Mouse (Mus musculus) G1E (cell line): Measurements from ENCODE around the gene Zfp62.

ENCODE experiments used
- CTCF ChIP-seq: IDR thresholded peaks from 2 replicates; pipeline ENCODE4 v1.5.1; 2012; ENCODE audit warnings: low read depth, low read length, inconsistent platforms, mixed read lengths
- GATA1 ChIP-seq: IDR thresholded peaks from 2 replicates; pipeline ENCODE4 v1.6.1; 2012; ENCODE audit warnings: borderline replicate concordance, low read length, inconsistent platforms, mixed read lengths
- POLR2AphosphoS5 ChIP-seq: IDR thresholded peaks from 2 replicates; pipeline ENCODE4 v1.6.1; 2012; ENCODE audit warnings: low read depth, low read length, inconsistent platforms; ENCODE audit not compliant: insufficient replicate concordance
- TAL1 ChIP-seq: conservative IDR thresholded peaks from 2 replicates; pipeline ENCODE4 v1.6.1; 2012; ENCODE audit warnings: low read depth, low read length, inconsistent platforms, mixed read lengths

- TF ChIP-seq CTCF = no peak
- TF ChIP-seq GATA1 = no peak
- TF ChIP-seq POLR2AphosphoS5 = no peak
- no peak for TF ChIP-seq TAL1
These were observed 2.4 kb upstream of the Zfp62 start for GRCm38 (mm10) chr11:49200666-49201065.
